Mouse (Mus musculus) embryonic fibroblast, embryonic 13.5 days (primary cell): ENCODE data around the gene Synm.

Source experiments
- CTCF ChIP-seq: IDR thresholded peaks from 2 replicates; pipeline ENCODE4 v1.5.1; 2011; ENCODE audit warnings: mild to moderate bottlenecking, control low read depth, low read length, moderate library complexity, borderline replicate concordance; ENCODE audit not compliant: insufficient read depth
- POLR2A ChIP-seq: IDR thresholded peaks from 2 replicates; pipeline ENCODE4 v1.6.1; 2011; ENCODE audit warnings: low read depth, mild to moderate bottlenecking, control low read depth, low read length, moderate library complexity

DNA sequence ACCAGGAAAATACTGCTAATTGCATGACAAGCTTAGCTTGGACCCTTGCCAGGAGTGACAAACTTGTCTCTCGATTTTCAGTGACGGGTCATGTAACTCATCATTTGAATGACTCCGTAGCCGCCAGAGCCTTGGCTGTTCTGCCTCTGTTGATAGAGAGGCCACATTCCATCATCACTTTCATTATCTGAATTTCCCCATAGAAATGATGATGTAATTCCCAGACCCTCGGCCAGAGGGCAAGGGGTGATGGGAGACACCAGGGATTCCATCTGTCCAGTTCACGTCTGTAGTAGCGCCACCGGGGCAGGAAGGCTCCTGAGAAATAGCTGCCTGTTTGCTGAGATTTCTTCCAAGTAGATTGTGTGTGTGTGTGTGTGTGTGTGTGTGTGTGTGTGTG lies 40.7 kb downstream of the Synm start:
- TF ChIP-seq POLR2A (no peak), CTCF (no peak)
